Mouse (Mus musculus): ENCODE data around the gene Gm9045. TPM values are rescaled to one million over a fixed set of nuclear protein-coding genes. Genes with fewer than 3 reads are reported as not detected.
"Not testable (repeated sequence)": the region's sequence is repeated elsewhere in the genome, so short reads cannot be mapped to it uniquely, and the experiment has no call there.

Gene Gm9045
- polyA plus RNA-seq, 1 experiment = 0.06 TPM

DNA sequence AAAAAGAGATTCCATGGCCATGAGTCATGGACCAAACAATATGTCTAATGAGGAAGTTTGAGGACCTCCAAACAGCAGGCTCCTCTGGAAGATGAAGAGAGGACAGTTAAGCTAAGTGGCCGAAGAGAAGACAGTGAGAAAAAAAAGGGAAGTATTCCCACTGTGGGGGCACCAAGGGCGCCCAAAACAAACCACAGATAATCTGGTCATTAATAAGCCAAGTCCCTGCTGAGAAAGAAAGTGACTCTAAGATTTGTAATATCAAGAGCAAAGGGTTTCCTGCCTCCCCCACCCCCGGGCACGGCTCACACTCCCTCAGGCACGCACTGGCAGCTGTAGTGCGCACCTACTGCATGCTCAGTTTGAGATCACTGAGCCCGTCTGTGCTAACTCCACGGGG lies 18.6 kb downstream of the Gm9045 start:
- H3K27me3 ChIP-seq (ENCODE audit: control insufficient read depth, insufficient read depth, insufficient read length) = no peaks in the 10 kb centered on the region
- no peak overlapping the region for H3ac ChIP-seq (ENCODE audit: control insufficient read depth, insufficient read length)
- H3K79me2 ChIP-seq (ENCODE audit: control insufficient read depth, insufficient read depth) = no peaks in the 10 kb centered on the region
- no peaks in the 10 kb centered on the region for H3K36me3 ChIP-seq (ENCODE audit: control insufficient read depth, insufficient read depth)
- H3K4me2 ChIP-seq (ENCODE audit: low read depth) = no peak overlapping the region
- no peak overlapping the region for H3K4me3 ChIP-seq
- TF ChIP-seq MYOD1 (IDR thresholded peaks at IDR 0.05; ENCODE audit: control insufficient read depth in 1 of 3, insufficient read length in 2 of 3, low read depth in 2 of 3) (no peak), SRF (IDR thresholded peaks at IDR 0.05; ENCODE audit: control insufficient read depth, insufficient read length, low read depth) (no peak), POLR2A (IDR thresholded peaks at IDR 0.05; ENCODE audit: insufficient read length, low read depth) (no peak), MAX (IDR thresholded peaks at IDR 0.05; ENCODE audit: low read depth) (no peak), E2F4 (IDR thresholded peaks at IDR 0.05; ENCODE audit: insufficient read depth) (no peak), USF1 (IDR thresholded peaks at IDR 0.05; ENCODE audit: low read depth) (no peak), TCF12 (IDR thresholded peaks at IDR 0.05; ENCODE audit: insufficient read depth, poor library complexity, severe bottlenecking) (no peak), POLR2AphosphoS2 (IDR thresholded peaks at IDR 0.05; ENCODE audit: insufficient read length, low read depth) (no peak), REST (IDR thresholded peaks at IDR 0.05; ENCODE audit: insufficient read depth, insufficient read length) (no peak), TCF3 (IDR thresholded peaks at IDR 0.05; ENCODE audit: insufficient read length, low read depth) (no peak), MYOG (IDR thresholded peaks at IDR 0.05; ENCODE audit: control insufficient read depth in 1 of 3, insufficient read depth in 1 of 3, insufficient read length in 2 of 3, low read depth in 2 of 3) (no peak), CEBPB (IDR thresholded peaks at IDR 0.05; ENCODE audit: insufficient read depth, poor library complexity, severe bottlenecking) (no peak)

DNA sequence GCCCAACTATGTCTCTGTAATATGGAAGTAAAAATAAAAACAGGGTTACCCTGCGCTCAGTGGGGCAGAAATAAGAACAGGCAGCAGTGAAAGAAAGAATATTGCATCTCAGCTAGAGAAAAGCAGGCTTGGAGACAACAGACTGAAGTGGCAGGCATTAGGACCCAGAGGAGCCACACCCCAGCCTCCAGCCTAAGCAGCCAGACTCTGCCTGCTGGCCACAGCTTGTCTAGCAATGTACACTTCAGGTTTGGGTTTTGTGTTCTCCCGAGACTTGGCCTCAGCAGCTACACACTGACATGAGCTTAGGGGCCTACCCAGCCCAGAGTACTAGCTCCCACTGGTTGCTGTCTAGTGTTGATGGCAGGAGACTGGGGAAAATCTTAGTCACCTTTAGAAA lies 35.5 kb downstream of the Gm9045 start:
- H3K4me3 ChIP-seq; H3K79me2 ChIP-seq (ENCODE audit: control insufficient read depth, insufficient read depth); H3K4me2 ChIP-seq (ENCODE audit: low read depth): not testable (repeated sequence)

DNA sequence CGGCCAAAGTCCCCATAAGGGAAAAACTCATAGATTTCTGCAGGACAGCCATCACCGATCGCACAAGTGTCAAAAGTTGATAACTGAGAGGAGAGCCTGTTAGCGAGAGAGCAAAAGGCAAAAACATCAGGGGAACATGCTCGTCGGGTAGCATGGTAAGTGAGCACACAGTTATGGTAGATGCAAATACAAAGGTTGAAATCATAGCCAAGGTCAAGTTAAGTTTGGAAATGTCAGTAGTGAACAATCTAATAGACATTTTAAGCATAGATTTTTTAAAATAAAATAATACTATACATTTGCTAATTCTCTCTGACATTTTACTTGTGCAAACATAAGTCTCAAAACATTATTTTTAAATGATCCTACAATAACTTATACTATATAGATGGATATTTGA lies 42.7 kb downstream of the Gm9045 start, which contains the start of gene Iltifb:
Gene Iltifb (minus strand): TSS at position 101 of the 400 bp plus-strand sequence.
- TF ChIP-seq USF1 (IDR thresholded peaks at IDR 0.05; ENCODE audit: low read depth) = no peak
- Histone ChIP-seq H3K27me3 (ENCODE audit: control insufficient read depth, insufficient read depth, insufficient read length) (no peaks in the 10 kb centered on the region), H3K4me3 (no peak within 1 kb of the TSS), H3K4me2 (ENCODE audit: low read depth) (no peak within 1 kb of the TSS), H3K36me3 (ENCODE audit: control insufficient read depth, insufficient read depth) (no peaks in the 10 kb centered on the region), H3K79me2 (ENCODE audit: control insufficient read depth, insufficient read depth) (no peaks in the 10 kb centered on the region), H3ac (ENCODE audit: control insufficient read depth, insufficient read length) (no peak within 1 kb of the TSS)

More for the DNA sequence above, 35.5 kb downstream of the Gm9045 start:
- H3K36me3 ChIP-seq (ENCODE audit: control insufficient read depth, insufficient read depth); H3ac ChIP-seq (ENCODE audit: control insufficient read depth, insufficient read length); H3K27me3 ChIP-seq (ENCODE audit: control insufficient read depth, insufficient read depth, insufficient read length): not testable (repeated sequence)

Other genes with a start within 250 kb of the Gm9045 start
- gene Mdm1, start 196.0 kb downstream of the Gm9045 start, polyA plus RNA-seq (2012; fragmentation: generic; extraction: Trizol) = 3.4 TPM
- not detected for gene Il22, start 132.9 kb downstream of the Gm9045 start, polyA plus RNA-seq (2012; fragmentation: generic; extraction: Trizol)
- 0.02 TPM for gene Gm32717, start 97.1 kb downstream of the Gm9045 start, polyA plus RNA-seq (2012; fragmentation: generic; extraction: Trizol)
- 0.02 TPM for gene Gm32802, start 79.1 kb downstream of the Gm9045 start, polyA plus RNA-seq (2012; fragmentation: generic; extraction: Trizol)
- not detected for gene Iltifb, start 42.8 kb downstream of the Gm9045 start, polyA plus RNA-seq (2012; fragmentation: generic; extraction: Trizol)
- not detected for gene Gm9040, start 10.9 kb downstream of the Gm9045 start, polyA plus RNA-seq (2012; fragmentation: generic; extraction: Trizol)
- not detected for gene Gm9044, start 5.4 kb downstream of the Gm9045 start, polyA plus RNA-seq (2012; fragmentation: generic; extraction: Trizol)
- gene Gm9046, start 5.4 kb upstream of the Gm9045 start, polyA plus RNA-seq (2012; fragmentation: generic; extraction: Trizol) = not detected
- gene Gm9048, start 10.8 kb upstream of the Gm9045 start, polyA plus RNA-seq (2012; fragmentation: generic; extraction: Trizol) = not detected
- 0.06 TPM for gene Gm9049, start 16.3 kb upstream of the Gm9045 start, polyA plus RNA-seq (2012; fragmentation: generic; extraction: Trizol)
- gene Ifng, start 103.2 kb upstream of the Gm9045 start, polyA plus RNA-seq (2012; fragmentation: generic; extraction: Trizol) = not detected

Measured in myocyte (in vitro differentiated cells).